Mouse (Mus musculus) midbrain, embryonic 10.5 days (tissue): ENCODE measurements around the gene Serping1. TPM values are rescaled to one million over a fixed set of nuclear protein-coding genes. Genes with fewer than 3 reads are reported as not detected.

Experiments used
- DNase-seq: peaks from one replicate; pipeline ENCODE4 v3.0.0-alpha.2; 2017; ENCODE audit warnings: low spot score
- H3K27ac ChIP-seq: fragments of 300-500 bp; sonication (generic); replicated peaks from 2 replicates; pipeline ENCODE4 v1.5.1; 2016; ENCODE audit warnings: mild to moderate bottlenecking
- H3K27me3 ChIP-seq: fragments of 300-500 bp; sonication (generic); 2 replicates; pipeline ENCODE4 v1.6.1; 2016; ENCODE audit warnings: low read depth, mild to moderate bottlenecking; ENCODE audit not compliant: poor library complexity, severe bottlenecking
- H3K36me3 ChIP-seq: fragments of 300-500 bp; sonication (generic); 2 replicates; pipeline ENCODE4 v1.6.1; 2016; ENCODE audit warnings: mild to moderate bottlenecking, moderate library complexity
- H3K4me1 ChIP-seq: fragments of 300-500 bp; sonication (generic); 2 replicates; pipeline ENCODE4 v1.6.1; 2016
- H3K4me3 ChIP-seq: fragments of 300-500 bp; sonication (generic); 2 replicates; pipeline ENCODE4 v1.5.1; 2016; ENCODE audit warnings: mild to moderate bottlenecking, moderate library complexity
- H3K9me3 ChIP-seq: fragments of 300-500 bp; sonication (generic); replicated peaks from 2 replicates; pipeline ENCODE4 v1.6.1; 2016; ENCODE audit warnings: mild to moderate bottlenecking
- WGBS: fragments of 180-500 bp; shearing (Covaris S2); methylation state at CpG from one replicate; pipeline ENCODE4 v1.1.7; 2016; 5-methylcytosine and 5-hydroxymethylcytosine counted together
- polyA plus RNA-seq: library from polyadenylated mRNA; unstranded; fragments of >200 nt; fragmentation: Nextera tagmentation; extraction: Ambion mirVana; gene quantifications from 2 replicates; pipeline ENCODE4 v1.2.1, GENCODE M21; 2016

Gene Serping1
- polyA plus RNA-seq, 1 experiment from 2014 or later, result 27.6 TPM

GRCm38 (mm10) chr2:84750115-84750514 is 25.1 kb downstream of the Serping1 start:
- H3K9me3 ChIP-seq, result no peaks in the 10 kb centered on the region
- H3K36me3 ChIP-seq, result no peaks in the 10 kb centered on the region
- peaks cover 8% of the 10 kb centered on the region for H3K27me3 ChIP-seq
- no peak overlapping the region for H3K27ac ChIP-seq
- WGBS, result 85% methylated on average over 6 of the region's 6 CpGs
- no peaks in the 10 kb centered on the region for H3K4me1 ChIP-seq
- DNase-seq, result no peak
- H3K4me3 ChIP-seq, result no peak overlapping the region

GRCm38 (mm10) chr2:84744126-84744525 is 31.1 kb downstream of the Serping1 start:
- DNase-seq, result no peak
- WGBS, result under 1% methylated on average over 10 of the region's 10 CpGs
- H3K36me3 ChIP-seq, result peaks cover 23% of the 10 kb centered on the region
- no peaks in the 10 kb centered on the region for H3K9me3 ChIP-seq
- H3K27ac ChIP-seq, result peak overlapping the region; percentile 100
- H3K4me3 ChIP-seq, result peak overlapping the region; percentile 92
- H3K27me3 ChIP-seq, result peaks cover 8% of the 10 kb centered on the region
- H3K4me1 ChIP-seq, result peaks cover 46% of the 10 kb centered on the region

- H3K36me3 ChIP-seq, result peaks cover 23% of the 10 kb centered on the region
- under 1% methylated on average over 25 of the region's 25 CpGs for WGBS
Observed at GRCm38 (mm10) chr2:84743561-84743960, 31.7 kb downstream of the Serping1 start, which contains the start of gene Gm19426. Gm19426 (minus strand) TSS chr2:84743655.

GRCm38 (mm10) chr2:84742451-84743283 is 32.6 kb downstream of the Serping1 start:
- Histone ChIP-seq H3K4me3 (peak overlapping the region; percentile 92), H3K9me3 (no peaks in the 10 kb centered on the region), H3K27ac (peak overlapping the region; percentile 100), H3K36me3 (peaks cover 23% of the 10 kb centered on the region), H3K4me1 (peaks cover 61% of the 10 kb centered on the region), H3K27me3 (peaks cover 8% of the 10 kb centered on the region)
- under 1% methylated on average over 26 of the region's 26 CpGs for WGBS
- peak; percentile 98 for DNase-seq

More at GRCm38 (mm10) chr2:84743561-84743960, 31.7 kb downstream of the Serping1 start, which contains the start of gene Gm19426:
- peak; percentile 95 for DNase-seq
- Histone ChIP-seq H3K27ac (peak within 1 kb of the TSS; percentile 100), H3K27me3 (peaks cover 8% of the 10 kb centered on the region), H3K9me3 (no peaks in the 10 kb centered on the region), H3K4me1 (peaks cover 52% of the 10 kb centered on the region), H3K4me3 (peak within 1 kb of the TSS; percentile 92)

- Histone ChIP-seq H3K4me1 (peaks cover 68% of the 10 kb centered on the region), H3K4me3 (peak overlapping the region; percentile 92), H3K9me3 (no peaks in the 10 kb centered on the region), H3K27me3 (peaks cover 5% of the 10 kb centered on the region; the same call in 1 of the 2 replicates), H3K36me3 (peaks cover 23% of the 10 kb centered on the region), H3K27ac (peak overlapping the region; percentile 100)
- WGBS, result 2% methylated on average over 5 of the region's 5 CpGs
- no peak for DNase-seq
Observed at GRCm38 (mm10) chr2:84741841-84742450, 33.3 kb downstream of the Serping1 start.

GRCm38 (mm10) chr2:84740608-84741333 is 34.5 kb downstream of the Serping1 start:
- Histone ChIP-seq H3K27me3 (no peaks in the 10 kb centered on the region), H3K9me3 (no peaks in the 10 kb centered on the region), H3K4me1 (peaks cover 80% of the 10 kb centered on the region), H3K36me3 (peaks cover 23% of the 10 kb centered on the region), H3K4me3 (peak overlapping the region; percentile 92), H3K27ac (peak overlapping the region; percentile 100)
- WGBS, result 81% methylated on average over 15 of the region's 15 CpGs
- DNase-seq, result peak; percentile 25

GRCm38 (mm10) chr2:84738271-84738911 is 36.9 kb downstream of the Serping1 start:
- peak overlapping the region; percentile 92 for H3K27ac ChIP-seq
- H3K27me3 ChIP-seq, result no peaks in the 10 kb centered on the region
- no peaks in the 10 kb centered on the region for H3K9me3 ChIP-seq
- 1% methylated on average over 12 of the region's 12 CpGs for WGBS
- H3K4me3 ChIP-seq, result peak overlapping the region; percentile 66
- H3K36me3 ChIP-seq, result peaks cover 23% of the 10 kb centered on the region
- peak; percentile 72 for DNase-seq
- H3K4me1 ChIP-seq, result peaks cover 93% of the 10 kb centered on the region

- peak overlapping the region; percentile 66 for H3K4me3 ChIP-seq
- no peaks in the 10 kb centered on the region for H3K27me3 ChIP-seq
- H3K36me3 ChIP-seq, result peaks cover 23% of the 10 kb centered on the region
- 3% methylated on average over 8 of the region's 8 CpGs for WGBS
- no peaks in the 10 kb centered on the region for H3K9me3 ChIP-seq
- peaks cover 94% of the 10 kb centered on the region for H3K4me1 ChIP-seq
- peak; percentile 75 for DNase-seq
- H3K27ac ChIP-seq, result peak overlapping the region; percentile 92
Observed at GRCm38 (mm10) chr2:84737451-84737925, 37.8 kb downstream of the Serping1 start.

GRCm38 (mm10) chr2:84736312-84737161 is 38.7 kb downstream of the Serping1 start:
- DNase-seq, result peak; percentile 54
- Histone ChIP-seq H3K27ac (peak overlapping the region; percentile 92), H3K4me1 (peaks cover 84% of the 10 kb centered on the region), H3K36me3 (peaks cover 17% of the 10 kb centered on the region), H3K27me3 (no peaks in the 10 kb centered on the region), H3K4me3 (peak overlapping the region; percentile 66), H3K9me3 (no peaks in the 10 kb centered on the region)
- WGBS, result 7% methylated on average over 27 of the region's 27 CpGs

- Histone ChIP-seq H3K4me3 (peak overlapping the region; percentile 66), H3K9me3 (no peaks in the 10 kb centered on the region), H3K27me3 (no peaks in the 10 kb centered on the region), H3K36me3 (peaks cover 6% of the 10 kb centered on the region), H3K27ac (peak overlapping the region; percentile 92), H3K4me1 (peaks cover 73% of the 10 kb centered on the region)
- 22% methylated on average over 7 of the region's 7 CpGs for WGBS
- peak; percentile 46 for DNase-seq
Observed at GRCm38 (mm10) chr2:84735346-84735920, 39.8 kb downstream of the Serping1 start.

- Histone ChIP-seq H3K27me3 (no peaks in the 10 kb centered on the region), H3K4me3 (peak overlapping the region; percentile 66), H3K4me1 (peaks cover 68% of the 10 kb centered on the region), H3K27ac (peak overlapping the region; percentile 92), H3K36me3 (peaks cover under 1% of the 10 kb centered on the region), H3K9me3 (no peaks in the 10 kb centered on the region)
- no peak for DNase-seq
- WGBS, result 4% methylated on average over 2 of the region's 2 CpGs
Observed at GRCm38 (mm10) chr2:84734919-84735318, 40.3 kb downstream of the Serping1 start.
